Mouse (Mus musculus) stomach, embryonic 15.5 days (tissue): ENCODE results near the gene Stil. TPM values are rescaled to one million over a fixed set of nuclear protein-coding genes. Genes with fewer than 3 reads are reported as not detected.

Experiments
- ATAC-seq: fragments of 200-750 bp; cut with Nextera tagmentation; 2 replicates; pipeline ENCODE4 v1.8.0; 2017; ENCODE audit warnings: low read depth, moderate number of reproducible peaks, moderate TSS enrichment; ENCODE audit not compliant: insufficient read depth, low FRiP score
- H3K27ac ChIP-seq: fragments of 300-500 bp; sonication (generic); 2 replicates; pipeline ENCODE4 v1.5.1; 2015; ENCODE audit warnings: mild to moderate bottlenecking, inconsistent platforms
- H3K27me3 ChIP-seq: fragments of 300-500 bp; sonication (generic); replicated peaks from 2 replicates; pipeline ENCODE4 v1.6.1; 2015; ENCODE audit warnings: inconsistent platforms
- H3K36me3 ChIP-seq: fragments of 300-500 bp; sonication (generic); 2 replicates; pipeline ENCODE4 v1.6.1; 2015; ENCODE audit warnings: inconsistent platforms
- H3K4me1 ChIP-seq: fragments of 300-500 bp; sonication (generic); 2 replicates; pipeline ENCODE4 v1.6.1; 2015; ENCODE audit warnings: inconsistent platforms
- H3K4me2 ChIP-seq: fragments of 300-500 bp; sonication (generic); 2 replicates; pipeline ENCODE4 v1.6.1; 2015; ENCODE audit warnings: mild to moderate bottlenecking, inconsistent platforms
- H3K4me3 ChIP-seq: fragments of 300-500 bp; sonication (generic); replicated peaks from 2 replicates; pipeline ENCODE4 v1.5.1; 2015; ENCODE audit warnings: inconsistent platforms
- H3K9ac ChIP-seq: fragments of 300-500 bp; sonication (generic); 2 replicates; pipeline ENCODE4 v1.6.1; 2015; ENCODE audit warnings: inconsistent platforms
- H3K9me3 ChIP-seq: fragments of 300-500 bp; sonication (generic); 2 replicates; pipeline ENCODE4 v1.6.1; 2016; ENCODE audit warnings: inconsistent platforms
- WGBS: fragments of 180-500 bp; shearing (Covaris S2); methylation state at CpG from one replicate; pipeline ENCODE4 v1.1.7; 2015; 5-methylcytosine and 5-hydroxymethylcytosine counted together
- polyA plus RNA-seq: library from polyadenylated mRNA; unstranded; fragments of >200 nt; fragmentation: Nextera tagmentation; extraction: Ambion mirVana; gene quantifications from 2 replicates; pipeline ENCODE4 v1.2.1, GENCODE M21; 2015

Stil gene
- polyA plus RNA-seq, 1 experiment from 2014 or later: 9.9 TPM

GRCm38 (mm10) chr4:115086257-115086656 is 86.3 kb downstream of the Stil start:
- Histone ChIP-seq H3K36me3 (no peaks in the 10 kb centered on the region), H3K9ac (no peak overlapping the region), H3K4me2 (no peak overlapping the region), H3K9me3 (no peaks in the 10 kb centered on the region), H3K27me3 (0 out of 2 replicates have a peak, but pooled peaks cover 3% of the 10 kb centered on the region), H3K4me3 (no peak overlapping the region), H3K4me1 (no peaks in the 10 kb centered on the region), H3K27ac (no peak overlapping the region)
- no peak for ATAC-seq
- WGBS: 50% methylated on average over 4 of the region's 4 CpGs

DNA sequence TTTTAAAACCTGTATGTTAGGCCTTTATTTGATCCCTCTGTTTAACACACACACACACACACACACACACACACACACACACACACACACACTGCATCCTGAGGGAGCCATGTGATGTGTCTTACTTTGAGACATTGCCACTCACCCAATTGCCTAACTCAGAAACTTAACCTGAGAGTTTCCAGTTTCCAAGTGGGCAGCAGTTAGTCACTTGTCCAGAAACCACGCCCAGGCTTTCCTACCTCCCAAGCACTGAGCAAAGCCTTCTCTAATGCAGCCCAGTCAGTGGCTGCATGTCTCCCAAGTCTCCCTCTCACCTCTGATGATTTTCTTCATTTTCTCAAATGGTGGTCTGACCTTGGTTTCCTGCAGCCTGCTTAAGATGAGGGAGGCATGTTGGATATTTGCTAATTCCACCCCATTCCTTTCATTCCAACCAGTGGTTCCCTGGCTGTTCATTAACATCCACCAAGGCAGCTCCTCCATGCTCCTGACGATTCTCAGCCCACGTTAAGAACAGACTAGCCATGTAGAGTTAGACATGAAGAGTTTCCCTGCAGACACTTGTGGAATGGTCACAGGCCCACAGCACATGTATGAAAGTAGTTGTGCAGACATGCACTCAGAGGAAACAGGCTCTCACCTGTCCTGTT is 86.9 kb downstream of the Stil start:
- Histone ChIP-seq H3K4me3 (no peak overlapping the region), H3K4me2 (no peak overlapping the region), H3K27me3 (0 out of 2 replicates have a peak, but pooled peaks cover 3% of the 10 kb centered on the region), H3K9ac (no peak overlapping the region), H3K9me3 (no peaks in the 10 kb centered on the region), H3K27ac (no peak overlapping the region), H3K36me3 (no peaks in the 10 kb centered on the region), H3K4me1 (no peaks in the 10 kb centered on the region)
- 44% methylated on average over 3 of the region's 3 CpGs for WGBS
- no peak for ATAC-seq

DNA sequence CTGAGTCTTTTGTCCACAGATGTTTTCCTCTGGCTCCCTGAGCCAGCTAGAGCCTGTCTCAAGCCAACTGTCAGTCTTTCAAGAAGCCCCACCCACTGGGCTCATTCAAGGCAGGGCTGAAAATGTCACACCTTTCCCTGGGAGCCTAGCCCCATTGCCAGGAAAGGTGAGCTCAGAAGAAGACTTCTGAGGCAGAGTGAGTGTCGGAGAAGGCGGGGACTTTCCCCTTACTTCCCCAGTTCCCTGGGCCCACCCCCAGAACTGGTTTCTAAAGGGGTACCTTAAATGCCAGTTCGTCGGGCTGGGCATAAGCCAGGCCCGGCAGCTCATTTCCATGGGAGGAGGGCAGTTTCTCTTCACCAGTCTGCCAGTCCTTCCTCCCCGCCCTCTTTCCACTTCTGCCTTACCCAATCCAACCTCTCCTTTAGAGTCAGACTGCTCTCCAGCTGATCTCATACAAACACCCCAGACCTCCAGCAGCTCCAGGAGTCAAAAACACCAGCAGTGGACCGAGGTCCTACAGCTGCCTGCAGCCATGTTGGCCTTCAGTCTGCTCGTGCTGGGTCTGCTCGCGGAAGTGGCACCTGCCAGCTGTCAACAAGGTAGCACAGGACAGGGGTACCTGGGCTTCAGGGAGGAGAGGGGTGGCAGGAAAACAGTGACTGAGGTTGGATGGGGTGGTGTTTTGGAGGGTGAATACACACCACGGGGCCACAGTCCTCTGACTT is 88.8 kb downstream of the Stil start, which contains the start of gene Pdzk1ip1:
Gene Pdzk1ip1 (plus strand): TSS at position 98 of the 728 bp plus-strand sequence.
- Histone ChIP-seq H3K4me2 (peak within 1 kb of the TSS; percentile 46), H3K4me3 (peak within 1 kb of the TSS; percentile 28), H3K9ac (no peak within 1 kb of the TSS; the same call in 1 of the 2 replicates), H3K36me3 (no peaks in the 10 kb centered on the region), H3K9me3 (no peaks in the 10 kb centered on the region), H3K4me1 (no peaks in the 10 kb centered on the region), H3K27me3 (0 out of 2 replicates have a peak, but pooled peaks cover 3% of the 10 kb centered on the region), H3K27ac (peak within 1 kb of the TSS; percentile 55)
- peak; percentile 67 for ATAC-seq
- 16% methylated on average over 11 of the region's 11 CpGs for WGBS

- Histone ChIP-seq H3K4me2 (peak overlapping the region; percentile 27; the same call in 1 of the 2 replicates), H3K27me3 (0 out of 2 replicates have a peak, but pooled peaks cover 3% of the 10 kb centered on the region), H3K9ac (no peak overlapping the region)
Observed at GRCm38 (mm10) chr4:115090592-115090991, 90.6 kb downstream of the Stil start.

GRCm38 (mm10) chr4:115091806-115092205 is 91.8 kb downstream of the Stil start:
- Histone ChIP-seq H3K4me1 (peaks cover 4% of the 10 kb centered on the region), H3K27me3 (0 out of 2 replicates have a peak, but pooled peaks cover 3% of the 10 kb centered on the region), H3K4me3 (no peak overlapping the region), H3K27ac (no peak overlapping the region), H3K36me3 (no peaks in the 10 kb centered on the region), H3K4me2 (no peak overlapping the region), H3K9ac (no peak overlapping the region), H3K9me3 (no peaks in the 10 kb centered on the region)
- no peak for ATAC-seq
- WGBS: 68% methylated on average over 3 of the region's 3 CpGs

More at GRCm38 (mm10) chr4:115090592-115090991, 90.6 kb downstream of the Stil start:
- H3K36me3 ChIP-seq: no peaks in the 10 kb centered on the region
- no peaks in the 10 kb centered on the region for H3K9me3 ChIP-seq
- peak overlapping the region; percentile 28; the same call in 1 of the 2 replicates for H3K27ac ChIP-seq
- 65% methylated on average over 2 of the region's 2 CpGs for WGBS
- H3K4me3 ChIP-seq: no peak overlapping the region
- no peaks in the 10 kb centered on the region for H3K4me1 ChIP-seq
- peak; percentile 59 for ATAC-seq

Other genes starting within 250 kb of the Stil start
- not detected in 2 replicates for gene Gm12830, start 178.4 kb upstream of the Stil start, polyA plus RNA-seq
- gene Foxd2, start 91.3 kb upstream of the Stil start, polyA plus RNA-seq: 0.19 and 0.32 TPM in 2 replicates
- not detected in 2 replicates for gene Foxe3, start 74.1 kb upstream of the Stil start, polyA plus RNA-seq
- 117 and 122 TPM in 2 replicates for gene Cmpk1, start 12.9 kb upstream of the Stil start, polyA plus RNA-seq
- gene Tal1, start 56.3 kb downstream of the Stil start, polyA plus RNA-seq: 1.6 and 2.9 TPM in 2 replicates
- gene Pdzk1ip1, start 88.5 kb downstream of the Stil start, polyA plus RNA-seq: 82.4 and 96.6 TPM in 2 replicates
- 0.41 and 0.45 TPM in 2 replicates for gene Cyp4x1, start 134.1 kb downstream of the Stil start, polyA plus RNA-seq
- not detected in 2 replicates for gene Cyp4a29, start 241.9 kb downstream of the Stil start, polyA plus RNA-seq